Mouse (Mus musculus) bone marrow macrophage, adult 2 months (primary cell): ENCODE results near the gene Kalrn.

ENCODE experiments used
- CTCF ChIP-seq: IDR thresholded peaks from 2 replicates; pipeline ENCODE4 v1.5.1; 2012; ENCODE audit warnings: low read depth, mild to moderate bottlenecking, low read length, moderate library complexity
- POLR2A ChIP-seq: IDR thresholded peaks from 2 replicates; pipeline ENCODE4 v1.6.1; 2012; ENCODE audit warnings: mild to moderate bottlenecking, low read depth, low read length, borderline replicate concordance

DNA sequence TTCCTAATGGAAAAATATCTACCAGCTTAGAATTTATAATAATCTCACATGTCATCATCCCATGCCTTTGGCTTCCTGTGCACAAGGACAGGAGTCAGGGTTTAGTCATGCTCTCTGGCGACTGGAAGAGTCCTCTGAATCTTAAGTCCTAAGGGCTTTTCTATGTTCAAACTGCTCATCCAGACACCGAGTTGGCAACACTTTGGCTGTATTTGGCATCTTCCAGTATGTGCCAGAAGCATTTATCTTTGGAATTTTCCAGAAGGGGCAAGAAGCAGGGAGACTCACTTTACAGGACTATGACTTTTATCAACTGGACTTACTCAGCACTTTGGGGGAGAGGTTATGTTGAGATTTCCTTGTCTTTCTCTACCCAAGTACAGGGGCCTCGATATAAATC, 417.6 kb downstream of the Kalrn start:
- TF ChIP-seq CTCF (no peak), POLR2A (no peak)
